Mouse (Mus musculus) effector memory CD4-positive, alpha-beta T cell, adult 5 months (primary cell): ENCODE measurements around the gene Olfr1351. TPM values are rescaled to one million over a fixed set of nuclear protein-coding genes. Genes with fewer than 3 reads are reported as not detected.

ENCODE experiments used
- polyA plus RNA-seq: library from polyadenylated mRNA; unstranded; fragments of 100-300 nt; shearing (Covaris generic); gene quantifications from one replicate; pipeline ENCODE4 v1.2.1, GENCODE M21; 2017

Olfr1351 gene
- not detected for polyA plus RNA-seq

DNA sequence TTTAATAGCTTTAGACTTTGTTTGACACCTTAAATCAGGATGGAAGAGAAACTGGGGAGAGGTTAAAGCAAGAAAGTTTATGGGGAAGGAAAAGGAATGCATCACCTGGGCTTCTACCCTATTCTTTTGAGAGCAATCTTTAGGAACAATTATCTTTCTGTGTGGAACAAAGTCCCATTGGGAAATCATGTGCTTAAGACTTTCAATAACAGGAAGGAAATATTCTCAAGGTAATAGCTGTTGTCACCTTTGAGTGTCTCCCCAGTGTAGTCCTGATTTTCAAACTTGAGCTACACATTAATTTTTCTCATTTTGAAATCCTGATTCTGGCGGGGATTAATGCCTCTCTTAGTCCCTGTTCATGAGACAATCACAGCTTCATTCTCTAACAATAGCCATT lies at the start of gene Olfr1351:
Olfr1351 (plus strand) TSS at position 301 of the 400 bp plus-strand sequence.

GRCm38 (mm10) chr10:78963009-78963408 lies 49.3 kb upstream of the Olfr1351 start, which contains the start of gene Olfr1353:
TSS of gene Olfr1353 (plus strand) at chr10:78963309.

DNA sequence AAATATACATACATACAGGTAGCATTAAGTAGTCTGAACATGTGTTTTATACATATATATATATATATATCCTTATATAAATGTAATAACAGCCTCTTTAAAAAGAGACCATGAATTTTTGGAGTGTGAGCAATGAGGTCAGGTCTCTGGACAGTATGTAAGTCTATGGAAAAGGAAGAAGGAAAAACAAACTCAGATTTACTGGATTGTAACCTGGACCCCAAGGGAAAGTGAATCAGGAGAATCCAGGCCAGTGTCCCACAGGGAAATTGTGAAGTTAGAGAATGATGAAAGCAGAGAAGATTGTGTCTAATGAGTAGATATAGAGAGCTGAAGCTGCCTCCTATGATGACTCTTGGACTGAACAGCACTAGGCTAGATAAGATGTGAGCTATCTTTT lies 31.5 kb upstream of the Olfr1351 start, which contains the start of gene Olfr1352:
Olfr1352 (plus strand) TSS at position 301 of the 400 bp plus-strand sequence.

GRCm38 (mm10) chr10:79028441-79028840 lies 16.2 kb downstream of the Olfr1351 start, which contains the start of gene Olfr57:
TSS of gene Olfr57 (plus strand) at chr10:79028741.

Other genes starting within 250 kb of the Olfr1351 start
- gene Slc1a6, start 232.0 kb upstream of the Olfr1351 start, polyA plus RNA-seq, result not detected
- gene Olfr1356, start 160.3 kb upstream of the Olfr1351 start, polyA plus RNA-seq, result 0.40 TPM
- not detected for gene Olfr1355, start 136.9 kb upstream of the Olfr1351 start, polyA plus RNA-seq
- not detected for gene Olfr1354, start 99.3 kb upstream of the Olfr1351 start, polyA plus RNA-seq
- gene Olfr8, start 61.8 kb upstream of the Olfr1351 start, polyA plus RNA-seq, result not detected
- not detected for gene Olfr1353, start 49.2 kb upstream of the Olfr1351 start, polyA plus RNA-seq
- not detected for gene Olfr1352, start 31.4 kb upstream of the Olfr1351 start, polyA plus RNA-seq
- not detected for gene Olfr57, start 16.3 kb downstream of the Olfr1351 start, polyA plus RNA-seq
- gene 2610008E11Rik, start 85.1 kb downstream of the Olfr1351 start, polyA plus RNA-seq, result 15.7 TPM
- not detected for gene Vmn2r80, start 136.3 kb downstream of the Olfr1351 start, polyA plus RNA-seq
- not detected for gene Vmn2r81, start 235.2 kb downstream of the Olfr1351 start, polyA plus RNA-seq